Mouse (Mus musculus) mature B cell (primary cell): ENCODE measurements around the gene Hilpda.

Experiments used
- in situ Hi-C: fragments of 300-500 bp; cut with MboI; formaldehyde crosslinking; loops from 2 replicates; pipeline ENCODE4 v1.14.3; 2019

The Hilpda gene

GRCm38 (mm10) chr6:29272312-29273072 lies at the start of gene Hilpda:
Gene Hilpda, plus strand, starts transcription at chr6:29272488.
- in situ Hi-C loops, result no loop called here

DNA sequence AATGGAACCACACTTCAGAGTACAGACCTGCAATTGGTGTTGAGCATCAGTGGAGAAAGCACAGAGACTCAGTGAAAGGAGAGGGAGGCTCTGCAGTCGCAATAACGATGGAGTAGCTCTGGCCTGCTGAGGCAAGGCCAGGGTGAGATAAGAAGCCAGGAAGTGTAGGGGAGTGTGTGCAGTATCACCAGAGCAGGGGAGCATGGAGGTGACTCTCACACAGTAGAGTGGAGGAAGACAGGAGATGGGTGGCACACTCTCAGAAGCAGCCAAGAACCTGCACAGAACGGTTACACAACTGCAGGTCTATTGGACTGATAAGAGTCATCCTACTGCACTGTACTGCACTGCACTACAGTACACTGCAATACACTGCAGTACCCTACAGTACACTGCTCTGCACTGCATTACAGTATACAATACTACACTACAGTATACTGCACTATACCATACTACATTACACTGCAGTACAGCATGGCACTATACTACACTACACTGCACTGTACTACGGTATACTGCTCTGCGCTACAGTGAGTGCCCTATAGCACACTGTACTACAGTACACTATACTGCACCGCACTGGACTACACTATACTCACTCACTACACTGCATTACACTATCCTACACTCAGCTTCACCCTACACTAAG lies 42.9 kb upstream of the Hilpda start:
- in situ Hi-C loops, result no loop called here

GRCm38 (mm10) chr6:29230386-29230785 lies 41.9 kb upstream of the Hilpda start:
- in situ Hi-C loops, result no loop called here

- in situ Hi-C loops, result no loop called here
These were observed 40.5 kb upstream of the Hilpda start for GRCm38 (mm10) chr6:29231799-29232198.

DNA sequence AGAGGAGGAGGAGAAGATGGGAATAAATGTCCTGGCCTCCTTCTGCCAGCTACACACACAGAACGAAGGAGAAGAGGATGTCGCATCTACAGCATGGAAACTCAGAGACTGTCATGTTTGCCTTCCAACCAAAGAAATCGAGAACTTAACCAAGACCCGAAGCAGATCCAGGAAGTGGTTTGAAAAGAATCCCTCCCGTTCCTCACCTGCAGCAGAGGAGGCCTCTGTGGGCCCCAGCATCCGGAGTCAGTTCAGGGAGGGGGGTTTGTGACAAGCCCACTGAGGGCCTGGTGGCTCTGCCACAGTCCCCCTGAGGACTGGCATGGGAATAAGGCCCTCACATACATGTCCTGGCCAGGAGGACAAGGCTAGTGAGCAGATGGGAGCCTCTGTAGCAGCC lies 40.0 kb upstream of the Hilpda start:
- in situ Hi-C loops, result no loop called here

DNA sequence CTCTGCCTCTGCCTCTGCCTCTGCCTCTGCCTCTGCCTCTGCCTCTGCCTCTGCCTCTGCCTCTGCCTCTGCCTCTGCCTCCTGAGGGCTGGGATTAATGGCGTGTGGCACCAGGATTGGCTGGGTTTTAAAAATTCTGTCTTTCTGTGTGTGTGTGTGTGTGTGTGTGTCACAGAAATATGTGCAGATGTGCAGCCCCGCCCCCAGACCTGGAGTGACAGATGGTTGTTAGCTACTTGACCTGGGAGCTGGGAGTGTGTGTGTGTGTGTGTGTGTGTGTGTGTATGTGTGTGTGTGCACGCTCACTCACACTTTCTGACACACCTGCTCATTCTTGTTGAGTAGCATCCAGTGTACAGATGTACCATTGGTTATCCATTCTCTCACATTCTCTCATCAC lies 38.6 kb upstream of the Hilpda start:
- in situ Hi-C loops, result no loop called here

- in situ Hi-C loops, result no loop called here
These were observed 38.0 kb upstream of the Hilpda start for GRCm38 (mm10) chr6:29234272-29234671.

DNA sequence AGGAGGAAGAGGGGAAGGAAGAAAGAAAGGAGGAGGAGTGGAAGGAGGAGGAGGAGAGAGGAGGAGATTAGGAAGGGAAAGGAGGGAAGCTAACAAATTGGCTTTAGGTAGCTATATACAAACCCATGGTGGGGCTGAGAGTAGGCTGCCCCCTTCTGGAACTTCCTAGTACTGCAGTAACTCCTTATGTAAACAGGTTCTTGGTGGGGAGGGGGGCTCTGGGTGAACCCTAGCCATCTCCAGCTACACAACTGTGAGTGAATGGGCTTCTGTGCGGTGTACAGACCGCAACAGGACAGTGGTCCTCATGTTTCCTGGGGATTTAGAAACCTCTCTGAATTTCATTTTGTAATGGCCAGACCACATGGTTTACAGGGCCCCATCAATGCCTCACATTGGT lies 31.5 kb upstream of the Hilpda start:
- in situ Hi-C loops, result loop anchor here (5.0 kb wide), 2 partner anchors 36 to 39 kb away; partner anchors contain the start of gene Fam71f2

DNA sequence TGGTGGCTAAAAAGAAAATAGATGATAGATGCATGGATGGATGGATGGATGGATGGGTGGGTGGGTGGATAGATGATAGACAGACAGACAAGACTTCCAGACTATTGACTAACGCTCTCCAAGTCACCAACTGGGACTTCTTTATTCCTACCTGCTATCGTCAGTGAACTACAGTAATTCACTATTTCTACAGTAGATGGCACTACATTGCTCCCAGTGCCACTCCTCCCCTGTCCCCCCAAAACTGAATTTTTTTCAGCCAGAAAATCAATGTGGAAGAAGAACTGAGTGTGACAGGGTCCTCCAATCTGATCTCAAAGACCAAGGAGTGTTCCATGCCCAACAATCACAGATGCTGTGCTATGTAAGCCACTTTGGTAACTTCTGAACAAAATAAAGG lies 30.6 kb upstream of the Hilpda start:
- in situ Hi-C loops, result loop anchor here (5.0 kb wide), 2 partner anchors 36 to 39 kb away; partner anchors contain the start of gene Fam71f2

DNA sequence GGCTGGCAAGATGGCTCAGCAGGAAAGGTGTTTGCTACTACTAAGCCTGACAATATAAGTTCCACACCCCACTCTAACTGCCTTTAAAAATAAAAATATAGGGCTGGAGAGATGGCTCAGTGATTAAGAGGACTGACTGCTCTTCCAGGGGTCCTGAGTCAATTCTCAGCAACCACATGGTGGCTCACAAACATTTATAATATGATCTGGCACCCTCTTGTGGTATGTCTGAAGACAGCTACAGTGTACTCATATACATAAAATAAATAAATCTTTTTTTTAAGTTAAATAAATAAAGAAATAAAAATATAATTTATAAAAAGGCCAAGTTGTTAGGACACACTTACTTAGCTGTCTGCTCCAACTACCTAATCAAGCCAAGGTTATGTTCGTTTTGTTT lies 30.0 kb upstream of the Hilpda start:
- in situ Hi-C loops, result loop anchor here (5.0 kb wide), 2 partner anchors 35 to 40 kb away; partner anchors contain the start of gene Fam71f2

- in situ Hi-C loops, result no loop called here
These were observed 26.8 kb upstream of the Hilpda start for GRCm38 (mm10) chr6:29245272-29246120.

- in situ Hi-C loops, result no loop called here
These were observed 26.1 kb upstream of the Hilpda start for GRCm38 (mm10) chr6:29246183-29246582.

GRCm38 (mm10) chr6:29246585-29246984 lies 25.7 kb upstream of the Hilpda start:
- in situ Hi-C loops, result no loop called here

DNA sequence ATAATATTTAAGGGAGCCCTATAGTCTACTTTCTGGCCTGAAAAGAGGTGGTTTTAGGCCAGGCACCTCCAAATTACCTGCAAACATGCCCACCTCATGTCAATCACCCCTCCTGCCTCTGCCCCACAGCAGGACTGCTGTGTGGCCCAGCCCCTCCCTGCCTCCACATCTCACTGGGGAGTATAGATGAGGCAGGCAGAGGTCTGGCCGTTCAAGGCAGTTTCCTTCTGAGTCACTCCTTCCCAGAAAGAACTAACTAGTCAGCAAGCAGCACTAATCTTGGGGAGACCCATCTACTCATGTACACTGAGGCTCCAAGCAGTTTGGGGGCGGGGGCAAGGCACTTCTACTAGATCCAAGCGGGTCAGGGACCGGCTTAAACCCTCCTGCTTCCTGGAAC lies 25.2 kb upstream of the Hilpda start:
- in situ Hi-C loops, result no loop called here

DNA sequence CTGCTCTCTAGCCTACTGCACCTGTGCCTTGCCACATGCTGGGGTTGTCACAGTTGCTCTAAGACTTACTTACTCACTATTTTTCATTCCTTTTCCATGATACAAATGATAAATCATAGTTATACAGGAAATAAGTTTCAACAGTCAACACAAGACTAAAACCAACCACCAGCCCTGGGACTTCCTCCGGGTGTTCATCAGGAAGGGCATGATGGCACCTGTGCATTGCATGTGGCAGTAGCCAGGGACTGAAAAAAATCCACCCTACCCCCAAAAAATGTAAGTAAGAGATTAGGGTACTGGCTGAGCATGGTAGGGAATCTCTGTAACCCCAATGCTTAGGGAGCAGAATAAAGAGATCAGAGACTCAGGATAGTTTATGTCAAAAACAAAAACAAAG lies 12.9 kb upstream of the Hilpda start:
- in situ Hi-C loops, result no loop called here

GRCm38 (mm10) chr6:29261831-29262230 lies 10.5 kb upstream of the Hilpda start:
- in situ Hi-C loops, result no loop called here

GRCm38 (mm10) chr6:29263650-29264455 lies 8.4 kb upstream of the Hilpda start:
- in situ Hi-C loops, result no loop called here

- in situ Hi-C loops, result no loop called here
These were observed 7.9 kb upstream of the Hilpda start for GRCm38 (mm10) chr6:29264456-29264781.

- in situ Hi-C loops, result no loop called here
These were observed 5.4 kb upstream of the Hilpda start for GRCm38 (mm10) chr6:29266936-29267335.

- in situ Hi-C loops, result no loop called here
These were observed 3.2 kb upstream of the Hilpda start for GRCm38 (mm10) chr6:29269006-29269668.

DNA sequence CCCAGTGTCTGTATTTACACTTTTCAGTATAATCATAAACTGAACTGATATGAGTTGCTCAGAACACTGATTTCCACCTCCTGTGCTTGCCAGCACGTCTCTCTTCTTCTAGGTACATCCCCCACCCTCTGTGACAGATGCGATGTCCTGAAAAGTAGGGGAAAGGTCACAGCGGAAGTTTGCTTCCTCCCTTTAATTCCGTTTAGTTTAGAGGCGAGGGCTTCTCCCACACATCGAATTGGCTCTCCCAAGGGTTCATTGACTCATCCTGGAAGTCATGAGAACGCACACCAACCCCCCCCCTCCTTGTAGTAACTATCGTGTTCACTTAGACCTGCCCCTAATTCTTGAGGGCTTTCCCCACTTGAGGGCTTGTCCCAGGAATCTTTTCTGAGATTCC lies 1.3 kb upstream of the Hilpda start:
- in situ Hi-C loops, result no loop called here
